Mouse (Mus musculus) bone marrow, adult 2 months (tissue): ENCODE measurements around the gene Ifit3. TPM values are rescaled to one million over a fixed set of nuclear protein-coding genes. Genes with fewer than 3 reads are reported as not detected.
"Not testable (repeated sequence)": the region's sequence is repeated elsewhere in the genome, so short reads cannot be mapped to it uniquely, and the experiment has no call there.

Experiments
- H3K27ac ChIP-seq: fragments of 200-500 bp; 2 replicates; pipeline ENCODE4 v1.5.1; 2012; ENCODE audit warnings: low read depth, mild to moderate bottlenecking, control low read depth, inconsistent platforms, low read length; ENCODE audit not compliant: control insufficient read depth, poor library complexity, insufficient read depth
- H3K4me1 ChIP-seq: fragments of 200-500 bp; 2 replicates; pipeline ENCODE4 v1.6.1; 2011; ENCODE audit warnings: low read length; ENCODE audit not compliant: control insufficient read depth, insufficient read depth
- H3K4me3 ChIP-seq: fragments of 200-500 bp; replicated peaks from 2 replicates; pipeline ENCODE3; 2011; ENCODE audit warnings: mild to moderate bottlenecking, low read depth, low read length, control low read depth; ENCODE audit not compliant: control insufficient read depth
- CTCF ChIP-seq: fragments of 200-500 bp; IDR thresholded peaks from 2 replicates; pipeline ENCODE4 v1.5.1; 2011; ENCODE audit warnings: low read length, control low read depth; ENCODE audit not compliant: control insufficient read depth, insufficient read depth
- POLR2A ChIP-seq: fragments of 200-500 bp; IDR thresholded peaks from 2 replicates; pipeline ENCODE4 v1.6.1; 2011; ENCODE audit warnings: low read depth, mild to moderate bottlenecking, control low read depth, low read length, borderline replicate concordance; ENCODE audit not compliant: control insufficient read depth
- WGBS: fragments of 180-500 bp; shearing (Covaris S2); methylation state at CpG from one replicate; pipeline ENCODE4 v1.1.7; 2018; 5-methylcytosine and 5-hydroxymethylcytosine counted together
- polyA plus RNA-seq: library from polyadenylated mRNA; stranded (reverse); fragments of >200 nt; gene quantifications from 2 replicates; pipeline ENCODE4 v1.2.4, GENCODE M21; 2011; ENCODE audit warnings: low replicate concordance; ENCODE audit not compliant: missing spikeins, insufficient read depth, insufficient read length

The Ifit3 gene
- polyA plus RNA-seq, 1 experiment = 10.9 TPM

DNA sequence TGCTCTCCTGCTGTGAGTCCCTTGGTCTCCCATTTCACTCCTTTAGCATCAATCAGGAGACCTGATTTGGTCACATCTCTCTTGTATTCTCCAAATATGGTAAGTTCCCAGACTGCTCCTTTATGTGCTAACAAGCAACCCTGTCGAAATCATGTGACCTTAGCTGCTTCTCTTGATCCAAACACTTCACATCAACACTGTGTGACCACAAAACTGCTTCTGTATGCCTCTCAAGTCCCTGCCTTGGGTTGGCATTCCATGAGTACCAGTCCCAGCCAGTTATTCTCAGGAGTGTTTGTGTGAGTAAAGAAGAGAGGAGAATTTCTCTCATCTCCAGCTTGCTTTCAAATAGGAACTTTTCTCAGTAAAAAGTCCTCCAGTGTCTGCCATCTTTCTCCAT is 6.2 kb upstream of the Ifit3 start:
- no peak for TF ChIP-seq CTCF
- TF ChIP-seq POLR2A = no peak
- H3K4me3 ChIP-seq = no peak overlapping the region
- 60% methylated on average over 1 of the region's 1 CpGs for WGBS
- H3K4me1 ChIP-seq = no peaks in the 10 kb centered on the region
- no peak overlapping the region for H3K27ac ChIP-seq

DNA sequence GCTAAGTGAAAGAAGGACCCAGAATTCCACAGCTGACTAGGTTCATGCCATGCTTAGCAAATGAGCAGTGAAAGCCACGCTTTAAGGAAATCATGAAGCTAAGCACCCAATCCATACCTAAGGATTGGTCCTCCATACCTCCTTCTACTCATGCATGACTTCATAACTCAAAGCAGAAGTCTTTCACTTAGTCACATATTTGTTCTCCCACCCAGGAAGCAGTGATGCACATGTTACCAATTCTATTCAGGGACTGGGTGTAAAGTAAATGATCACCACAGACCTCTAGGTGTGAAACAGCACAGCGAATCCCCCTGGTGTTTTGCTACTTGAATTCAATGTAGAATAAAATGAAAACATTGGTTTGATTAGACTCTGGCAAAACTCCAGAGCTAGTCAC is 635 bp upstream of the Ifit3 start:
- not testable (repeated sequence) for H3K4me1 ChIP-seq, H3K27ac ChIP-seq, H3K4me3 ChIP-seq
- WGBS = 76% methylated on average over 2 of the region's 2 CpGs

DNA sequence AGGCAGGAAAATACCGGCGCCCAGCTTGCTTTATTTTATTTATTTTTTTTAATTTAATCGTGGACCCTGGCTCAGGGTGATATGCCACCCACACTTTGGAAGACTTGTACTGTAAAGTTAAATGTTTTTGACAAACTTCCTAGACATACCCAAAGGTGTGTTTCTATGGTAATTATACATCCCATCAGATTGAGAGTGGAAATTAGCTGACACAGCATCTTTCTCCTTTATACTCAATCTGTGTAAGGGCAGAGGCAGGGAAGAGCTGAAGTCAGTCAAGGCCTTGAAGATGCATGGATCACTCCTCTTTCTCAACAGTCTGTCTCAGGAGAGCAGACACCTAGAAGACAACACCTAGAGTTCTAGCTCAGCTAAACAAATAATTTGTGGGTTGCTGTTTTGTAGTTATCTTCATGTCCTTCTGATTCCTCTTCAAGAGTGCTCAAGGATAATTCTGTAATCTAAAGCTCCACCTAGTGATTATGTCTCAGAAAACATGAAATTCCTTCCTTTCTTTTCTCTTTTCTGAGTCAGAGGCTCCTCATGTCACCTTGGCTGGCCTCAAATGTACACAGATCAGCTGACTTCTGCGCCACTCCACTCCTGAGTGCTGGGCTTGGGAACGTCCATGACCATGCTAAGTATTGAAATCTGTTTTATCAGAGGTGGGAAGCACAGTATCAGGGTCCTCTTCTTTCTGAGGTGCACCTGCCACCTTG is 2.6 kb downstream of the Ifit3 start:
- 61% methylated on average over 5 of the region's 5 CpGs for WGBS
- H3K4me1 ChIP-seq, H3K27ac ChIP-seq, H3K4me3 ChIP-seq: not testable (repeated sequence)

DNA sequence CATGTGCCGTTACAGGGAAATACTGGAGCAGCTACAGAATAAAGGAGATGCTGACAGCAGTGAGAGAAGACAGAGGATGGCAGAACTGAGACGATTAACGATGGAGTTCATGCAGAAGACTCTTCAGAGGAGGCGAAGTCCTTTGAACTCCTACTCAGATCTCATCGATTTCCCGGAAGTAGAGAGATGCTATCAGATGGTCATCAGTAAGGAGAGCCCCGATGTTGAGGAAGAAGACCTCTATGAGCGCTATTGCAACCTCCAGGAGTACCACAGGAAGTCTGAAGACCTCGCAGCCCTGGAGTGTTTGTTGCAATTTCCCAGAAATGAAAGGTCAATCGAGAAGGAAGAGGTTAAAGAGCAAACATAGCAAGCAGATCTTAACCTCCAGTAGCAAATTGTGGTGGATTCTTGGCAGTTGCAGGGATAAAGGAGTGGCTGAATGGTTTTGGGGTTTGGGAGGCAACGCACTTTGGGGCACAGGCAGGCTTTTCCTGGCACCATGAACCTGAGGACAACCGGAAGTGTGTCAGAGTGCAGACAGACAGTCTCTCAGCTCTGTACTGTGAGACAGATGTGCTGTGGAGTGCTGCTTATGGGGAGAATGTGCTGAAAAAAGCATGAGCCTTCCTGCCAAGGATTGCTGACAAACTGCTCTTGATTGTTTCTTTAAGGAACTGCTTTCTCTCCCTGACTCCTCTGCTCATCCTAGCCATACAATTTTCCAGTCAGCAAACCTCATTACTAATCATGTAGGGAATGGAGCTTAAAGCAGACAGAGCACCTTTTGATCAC is 4.8 kb downstream of the Ifit3 start:
- H3K4me1 ChIP-seq = not testable (repeated sequence)
- 46% methylated on average over 7 of the region's 12 CpGs for WGBS

DNA sequence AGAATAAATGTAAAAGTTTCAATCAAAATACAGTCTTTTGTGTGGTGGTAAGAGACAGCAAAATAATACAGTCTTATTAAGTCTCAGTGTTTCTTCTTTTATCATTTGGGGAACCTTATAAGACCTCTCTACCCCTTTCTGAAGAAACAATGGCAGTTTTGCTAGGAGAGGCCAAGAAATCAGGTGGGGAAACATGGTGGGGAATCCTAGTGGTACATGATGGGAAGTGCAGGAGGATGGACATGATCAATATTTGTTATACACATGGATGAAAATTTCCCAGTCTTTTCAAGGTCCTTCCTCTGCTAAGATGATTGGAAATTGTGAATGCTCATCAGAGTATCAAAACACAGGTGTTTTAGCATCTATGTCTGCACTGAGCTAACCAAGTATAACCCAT is 5.6 kb downstream of the Ifit3 start:
- no peak overlapping the region for H3K4me3 ChIP-seq
- H3K4me1 ChIP-seq = no peaks in the 10 kb centered on the region; the same call in 1 of the 2 replicates
- H3K27ac ChIP-seq = no peak overlapping the region
- TF ChIP-seq CTCF = no peak

More for the DNA sequence above, 4.8 kb downstream of the Ifit3 start:
- H3K27ac ChIP-seq, H3K4me3 ChIP-seq: not testable (repeated sequence)

DNA sequence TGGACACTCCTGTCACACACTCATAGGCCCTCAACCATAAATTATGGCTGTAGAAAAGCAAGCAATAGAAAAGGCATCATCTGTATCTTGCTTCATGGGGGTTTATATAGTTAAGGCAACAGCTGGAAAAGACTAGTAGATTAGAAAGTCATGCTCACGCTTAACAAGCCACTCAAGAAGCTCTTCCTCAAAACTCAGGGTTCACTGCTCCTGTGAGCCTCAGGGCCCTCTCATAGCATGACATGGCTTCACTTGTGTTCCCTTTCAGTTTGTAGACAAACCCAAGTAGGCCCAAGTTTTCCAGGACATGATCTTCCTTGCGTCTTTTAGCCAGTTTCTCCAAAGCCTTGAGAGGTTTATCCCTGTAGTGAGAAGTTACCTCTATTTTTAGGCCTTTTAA is 10.1 kb downstream of the Ifit3 start:
- Histone ChIP-seq H3K4me1 (peaks cover under 1% of the 10 kb centered on the region), H3K27ac (no peak overlapping the region), H3K4me3 (no peak overlapping the region)
- no peak for TF ChIP-seq CTCF
- no peak for TF ChIP-seq POLR2A
- WGBS = 76% methylated on average over 2 of the region's 2 CpGs

DNA sequence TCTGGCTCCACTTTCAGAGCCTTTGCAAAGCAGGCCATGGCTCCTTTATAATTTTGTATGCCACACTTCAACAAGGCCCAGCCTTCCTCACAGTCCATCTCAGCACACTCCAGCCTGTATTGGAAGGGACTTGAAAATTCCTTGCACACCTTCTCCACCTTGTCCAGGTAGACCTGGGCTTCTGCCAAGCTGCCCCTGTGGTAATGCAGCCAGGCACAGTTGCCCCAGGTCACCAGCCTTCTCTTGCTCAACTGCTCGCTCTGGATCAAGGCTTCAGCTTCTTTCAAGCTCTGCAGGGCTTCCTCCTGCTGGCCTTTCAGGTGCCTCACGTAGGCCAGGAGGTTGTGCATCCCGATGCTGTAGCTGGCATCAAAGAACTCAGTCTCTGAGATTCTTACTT is 11.2 kb downstream of the Ifit3 start:
- not testable (repeated sequence) for H3K27ac ChIP-seq
- WGBS = 65% methylated on average over 3 of the region's 3 CpGs

DNA sequence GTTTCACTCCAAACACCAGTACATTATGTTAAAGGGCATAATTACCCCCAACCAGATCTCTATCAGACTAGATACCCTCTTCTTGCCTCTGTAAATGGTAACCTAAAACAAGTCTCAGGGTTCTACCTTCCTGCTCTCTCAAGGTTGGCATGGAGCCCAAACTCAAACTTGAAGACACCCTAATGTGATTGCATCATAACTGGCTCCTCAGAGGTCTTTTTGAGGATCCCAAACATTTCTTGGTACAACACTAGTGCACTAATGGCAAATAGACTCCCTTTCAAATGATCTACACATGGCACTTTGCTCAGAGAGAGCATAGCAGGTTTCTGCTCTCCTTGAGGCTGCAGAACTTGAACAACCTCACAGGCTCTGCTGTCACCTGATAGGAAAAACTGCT is 13.5 kb downstream of the Ifit3 start:
- peaks cover 2% of the 10 kb centered on the region for H3K4me1 ChIP-seq
- TF ChIP-seq CTCF (no peak), POLR2A (no peak)
- no peak overlapping the region for H3K4me3 ChIP-seq
- no peak overlapping the region for H3K27ac ChIP-seq

More for the DNA sequence above, 11.2 kb downstream of the Ifit3 start:
- H3K4me1 ChIP-seq, H3K4me3 ChIP-seq: not testable (repeated sequence)

DNA sequence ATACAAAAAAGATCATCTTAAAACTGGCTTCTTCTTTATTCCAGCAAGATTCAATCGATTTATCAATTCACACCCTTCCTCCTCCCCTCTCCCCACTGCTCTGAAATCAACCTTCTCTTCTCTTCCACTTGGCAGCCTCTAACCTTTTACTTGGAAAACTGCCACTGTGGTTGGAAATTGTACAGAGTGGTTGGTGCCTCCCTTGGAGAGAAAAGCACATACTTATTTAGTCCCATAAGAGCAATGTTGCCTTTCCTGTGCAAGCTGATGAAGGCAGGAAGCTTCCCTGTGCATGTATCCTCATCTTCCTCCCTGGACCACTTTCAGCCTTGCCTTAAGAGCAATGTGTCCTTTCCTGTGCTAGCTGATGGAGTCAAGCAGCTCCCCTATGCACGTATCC is 15.0 kb downstream of the Ifit3 start:
- 60% methylated on average over 2 of the region's 2 CpGs for WGBS

DNA sequence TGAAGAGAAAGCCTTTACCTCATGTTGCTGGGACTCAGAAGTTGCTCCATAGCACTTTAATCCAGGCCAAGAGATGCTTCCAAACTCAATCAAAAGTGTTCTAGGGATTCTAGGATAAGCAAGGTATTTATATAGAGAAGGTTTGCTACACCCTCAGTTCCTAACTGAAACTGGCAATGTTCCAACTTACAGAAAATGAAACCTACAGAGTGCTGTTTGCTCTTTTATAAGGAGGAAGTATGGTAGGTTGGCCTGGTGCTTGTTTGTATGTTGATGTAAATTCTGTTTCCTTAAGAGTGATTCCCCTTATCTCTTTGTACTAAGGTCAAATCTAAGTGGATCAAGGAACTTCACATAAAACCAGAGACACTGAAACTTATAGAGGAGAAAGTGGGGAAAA is 15.9 kb downstream of the Ifit3 start:
- not testable (repeated sequence) for H3K27ac ChIP-seq, H3K4me3 ChIP-seq, H3K4me1 ChIP-seq

More for the DNA sequence above, 15.0 kb downstream of the Ifit3 start:
- no peak for TF ChIP-seq POLR2A
- no peak for TF ChIP-seq CTCF
- H3K4me1 ChIP-seq = peaks cover 5% of the 10 kb centered on the region
- no peak overlapping the region for H3K4me3 ChIP-seq
- H3K27ac ChIP-seq = no peak overlapping the region

DNA sequence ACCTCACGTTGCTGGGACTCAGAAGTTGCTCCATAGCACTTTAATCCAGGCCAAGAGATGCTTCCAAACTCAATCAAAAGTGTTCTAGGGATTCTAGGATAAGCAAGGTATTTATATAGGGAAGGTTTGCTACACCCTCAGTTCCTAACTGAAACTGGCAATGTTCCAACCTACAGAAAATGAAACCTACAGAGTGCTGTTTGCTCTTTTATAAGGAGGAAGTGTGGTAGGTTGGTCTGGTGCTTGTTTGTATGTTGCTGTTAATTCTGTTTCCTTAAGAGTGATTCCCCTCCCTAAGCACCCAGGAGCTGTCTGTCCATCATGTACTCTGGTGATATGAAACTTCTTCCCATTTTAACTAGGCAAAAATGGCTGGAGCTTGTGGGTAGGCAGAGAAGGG is 18.6 kb downstream of the Ifit3 start, which contains the start of gene Ifit1bl1:
Gene Ifit1bl1 (minus strand): TSS at position 69 of the 400 bp plus-strand sequence.
- WGBS = 69% methylated on average over 1 of the region's 1 CpGs
- not testable (repeated sequence) for H3K4me3 ChIP-seq, H3K4me1 ChIP-seq
- peak within 1 kb of the TSS; percentile 42; the same call in 1 of the 2 replicates for H3K27ac ChIP-seq
